Mouse (Mus musculus): ENCODE measurements around the gene Pfdn6. TPM values are rescaled to one million over a fixed set of nuclear protein-coding genes. Genes with fewer than 3 reads are reported as not detected.
A peak's percentile ranks its signal among the peaks of the same experiment; 100 is the strongest.
"Not testable (repeated sequence)": the region's sequence is repeated elsewhere in the genome, so short reads cannot be mapped to it uniquely, and the experiment has no call there.

Gene Pfdn6
- total RNA-seq, 2 experiments from 2014 or later = 65.3 to 67.0 TPM

DNA sequence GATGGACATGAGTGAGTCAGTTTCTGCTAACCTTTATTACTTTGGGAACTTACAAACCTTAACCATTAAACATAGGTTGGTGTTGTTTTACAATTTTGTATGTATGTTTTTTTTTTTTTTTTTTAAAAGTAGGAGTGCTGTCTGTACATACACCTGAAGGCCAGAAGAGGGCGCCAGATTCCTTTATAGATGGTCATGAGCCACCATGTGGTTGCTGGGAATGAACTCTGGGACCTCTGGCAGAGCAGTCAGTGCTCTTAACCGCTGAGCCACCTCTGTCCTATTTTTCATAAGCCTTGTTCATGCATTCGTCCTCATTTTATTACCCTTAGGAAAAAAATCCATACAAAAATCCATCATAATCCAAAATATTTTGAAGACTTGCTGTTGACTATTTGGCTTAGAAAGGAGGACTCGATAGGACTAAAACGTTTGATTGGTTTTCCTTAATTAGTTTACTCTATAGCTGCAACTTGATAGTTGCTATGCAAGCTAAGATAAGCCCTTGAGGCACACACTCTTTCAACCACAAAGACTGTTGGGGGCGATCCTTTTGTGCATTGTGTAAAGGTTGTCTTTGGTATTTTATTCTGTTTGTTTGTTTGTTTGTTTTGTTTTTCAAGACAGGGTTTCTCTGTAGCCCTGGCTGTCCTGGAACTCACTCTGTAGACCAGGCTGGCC lies 42.9 kb downstream of the Pfdn6 start:
- no peak for DNase-seq

DNA sequence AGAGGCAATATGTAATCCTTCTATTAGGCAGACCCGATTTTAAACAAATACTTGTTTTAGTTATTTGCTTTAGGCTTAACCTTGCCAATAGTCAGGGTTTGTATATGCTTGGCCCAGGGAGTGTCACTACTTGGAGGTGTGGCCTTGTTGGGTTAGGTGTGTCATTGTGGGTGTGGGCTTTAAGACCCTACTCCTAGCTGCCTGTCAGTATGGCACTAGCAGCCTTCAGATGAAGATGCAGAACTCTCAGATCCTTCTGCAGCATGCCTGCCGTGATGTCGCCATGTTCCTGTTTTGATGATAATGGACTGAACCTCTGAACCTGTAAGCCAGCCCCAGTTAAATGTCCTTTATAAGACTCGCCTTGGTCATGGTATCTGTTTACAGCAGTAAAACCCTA lies 47.1 kb downstream of the Pfdn6 start:
- DNase-seq = not testable (repeated sequence)

DNA sequence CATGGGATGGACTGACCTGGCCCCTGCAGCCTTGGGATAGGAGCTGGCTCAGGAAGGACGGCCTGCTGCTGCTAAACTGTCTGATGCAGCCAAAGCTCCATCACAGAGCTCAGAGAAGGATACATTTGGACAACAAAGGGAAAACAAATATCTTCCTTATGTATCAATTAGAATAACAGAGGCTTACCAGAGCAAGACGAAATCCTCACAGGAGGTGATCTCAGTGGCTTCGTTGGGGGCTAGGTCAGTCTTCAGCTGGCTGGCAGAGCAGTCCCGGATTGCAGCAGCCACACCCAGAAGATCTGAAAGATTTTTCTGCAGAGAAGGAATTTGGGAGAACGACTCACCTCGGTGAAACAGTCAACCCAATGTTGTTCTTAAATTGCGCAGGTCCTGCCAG lies 47.7 kb downstream of the Pfdn6 start:
- no peak for DNase-seq

DNA sequence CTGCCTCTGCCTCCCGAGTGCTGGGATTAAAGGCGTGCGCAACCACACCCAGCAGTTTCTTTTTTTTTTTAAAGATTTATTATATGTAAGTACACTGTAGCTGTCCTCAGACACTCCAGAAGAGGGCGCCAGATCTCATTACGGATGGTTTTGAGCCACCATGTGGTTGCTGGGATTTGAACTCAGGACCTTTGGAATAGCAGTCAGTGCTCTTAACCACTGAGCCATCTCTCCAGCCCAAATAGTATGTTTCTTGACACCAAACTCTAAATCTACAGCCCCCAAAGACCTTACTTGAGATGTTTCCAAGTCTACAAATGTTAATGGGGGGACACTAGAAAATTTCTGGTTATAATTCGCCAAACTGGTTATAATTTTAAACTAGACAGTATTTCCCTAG lies 48.3 kb downstream of the Pfdn6 start:
- DNase-seq = not testable (repeated sequence)

DNA sequence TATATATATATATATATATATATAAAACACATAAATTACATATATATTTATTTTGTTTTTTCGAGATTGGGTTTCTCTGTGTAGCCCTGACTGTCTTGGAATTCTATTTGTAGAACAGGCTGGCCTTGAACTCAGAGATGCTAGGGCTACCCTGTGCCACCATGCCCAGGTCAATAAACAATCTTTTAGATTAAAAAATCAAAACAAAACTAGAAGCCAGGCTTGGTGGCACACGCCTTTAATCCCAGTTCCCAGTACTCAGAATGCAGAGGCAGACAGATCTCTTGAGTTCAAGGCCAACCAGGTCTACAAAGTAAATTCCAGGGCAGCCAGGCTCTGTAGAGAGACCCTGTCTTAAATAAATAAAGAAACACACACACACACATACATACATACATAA lies 48.8 kb downstream of the Pfdn6 start:
- no peak for DNase-seq

DNA sequence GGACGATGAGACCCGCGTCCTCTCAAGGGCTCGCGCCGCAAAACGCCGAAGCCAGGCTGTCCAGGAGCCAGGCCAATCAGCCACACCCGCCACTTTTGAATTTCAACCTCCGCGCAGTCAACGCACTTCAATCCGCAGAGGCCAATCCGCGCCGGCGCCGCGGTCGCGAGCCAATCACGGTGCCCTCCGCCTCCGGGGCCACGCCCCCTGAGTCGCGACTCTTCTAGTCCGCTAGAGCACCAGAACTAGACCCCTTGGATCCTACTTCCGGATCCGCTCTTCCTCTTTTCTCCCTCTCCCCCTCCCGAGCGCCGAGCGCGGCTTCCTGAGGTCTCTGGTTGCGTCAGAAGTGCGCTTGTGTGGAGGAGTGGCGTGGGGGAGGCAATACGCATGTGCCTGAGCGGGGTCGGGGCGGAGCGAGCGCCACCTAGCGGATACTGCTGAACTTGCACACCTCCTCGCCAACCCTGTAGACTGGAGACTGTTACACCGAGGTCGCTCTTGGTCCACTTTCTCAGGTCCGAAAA lies 49.5 kb downstream of the Pfdn6 start, which contains the start of gene Kifc1:
Gene Kifc1 (minus strand): TSS at position 129 of the 527 bp plus-strand sequence.
- peak; percentile 98 for DNase-seq

DNA sequence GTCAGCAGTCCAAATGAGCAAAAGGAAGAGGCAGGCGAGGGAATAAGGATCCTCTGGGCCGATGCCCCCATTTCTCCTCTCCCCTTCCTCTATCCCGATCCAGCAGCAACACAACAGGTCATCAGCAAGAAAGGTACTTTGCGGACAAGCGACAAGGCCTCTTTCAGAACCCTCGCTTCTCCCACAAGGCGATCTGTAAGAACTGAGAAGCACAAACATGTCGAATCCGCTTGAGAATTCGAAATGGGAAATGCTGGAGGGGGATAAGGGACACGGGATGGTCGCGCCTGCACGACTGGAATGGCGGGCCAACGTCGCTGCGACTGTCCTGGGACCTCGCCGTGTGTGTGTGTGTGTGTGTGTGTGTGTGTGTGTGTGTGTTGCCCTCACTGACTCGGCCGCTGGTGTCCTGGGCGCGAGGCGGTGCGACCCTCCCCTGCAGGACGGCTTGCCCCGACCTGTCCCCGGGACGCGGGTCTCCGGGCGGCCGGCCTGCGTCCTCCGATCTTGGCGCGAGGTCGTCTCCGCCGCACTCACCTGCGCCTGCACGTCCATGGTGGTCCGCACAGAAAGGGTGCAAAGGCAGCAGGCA lies 50.1 kb downstream of the Pfdn6 start:
- DNase-seq = not testable (repeated sequence)

Other genes with a start within 250 kb of the Pfdn6 start
- gene March2, start 221.7 kb downstream of the Pfdn6 start, total RNA-seq (2021) = 10 to 100 TPM; 73.2 to 77.9 TPM
- 100 to 1,000 TPM; 166 to 186 TPM for gene Rab11b, start 179.8 kb downstream of the Pfdn6 start, total RNA-seq (2021)
- gene Angptl4, start 158.5 kb downstream of the Pfdn6 start, total RNA-seq (2021) = 10 to 100 TPM; 22.7 to 36.0 TPM
- 10 to 100 TPM; 27.6 to 33.3 TPM for gene Kank3, start 129.8 kb downstream of the Pfdn6 start, total RNA-seq (2021)
- gene Rps28, start 115.8 kb downstream of the Pfdn6 start, total RNA-seq (2021) = 1,000 to 10,000 TPM; 1,176 to 1,238 TPM
- gene Ndufa7, start 115.8 kb downstream of the Pfdn6 start, total RNA-seq (2021) = 100 to 1,000 TPM; 322 to 360 TPM
- gene Cd320, start 97.3 kb downstream of the Pfdn6 start, total RNA-seq (2021) = 10 to 100 TPM; 15.0 to 16.5 TPM
- gene Gm7029, start 66.5 kb downstream of the Pfdn6 start, total RNA-seq (2021) = not detected
- 10 to 100 TPM in 1 of 2 experiments, 1 to 10 TPM in 1; 8.0 to 10.6 TPM for gene Kifc1, start 49.7 kb downstream of the Pfdn6 start, total RNA-seq (2021)
- not detected for gene Platr17, start 35.2 kb downstream of the Pfdn6 start, total RNA-seq (2021)
- 10 to 100 TPM; 12.1 to 13.5 TPM for gene Daxx, start 30.9 kb downstream of the Pfdn6 start, total RNA-seq (2021)
- 10 to 100 TPM; 40.7 to 41.3 TPM for gene Tapbp, start 24.4 kb downstream of the Pfdn6 start, total RNA-seq (2021)
- 10 to 100 TPM; 18.9 to 21.9 TPM for gene Zbtb22, start 24.4 kb downstream of the Pfdn6 start, total RNA-seq (2021)
- gene Rgl2, start 10.8 kb downstream of the Pfdn6 start, total RNA-seq (2021) = 10 to 100 TPM; 29.3 to 40.2 TPM
- gene Wdr46, start 317 bp upstream of the Pfdn6 start, total RNA-seq (2021) = 10 to 100 TPM; 15.7 TPM
- gene B3galt4, start 11.1 kb upstream of the Pfdn6 start, total RNA-seq (2021) = 1 to 10 TPM; 2.3 to 2.6 TPM
- 10 to 100 TPM; 30.3 to 33.2 TPM for gene Vps52, start 15.5 kb upstream of the Pfdn6 start, total RNA-seq (2021)
- 100 to 1,000 TPM; 649 to 675 TPM for gene Rps18, start 15.7 kb upstream of the Pfdn6 start, total RNA-seq (2021)
- 10 to 100 TPM; 38.9 to 46.7 TPM for gene H2-K1, start 60.0 kb upstream of the Pfdn6 start, total RNA-seq (2021)
- 10 to 100 TPM; 13.4 to 18.0 TPM for gene Ring1, start 84.3 kb upstream of the Pfdn6 start, total RNA-seq (2021)
- 10 to 100 TPM; 50.5 to 63.2 TPM for gene H2-Ke6, start 87.7 kb upstream of the Pfdn6 start, total RNA-seq (2021)
- 10 to 100 TPM; 64.1 to 75.4 TPM for gene Slc39a7, start 91.3 kb upstream of the Pfdn6 start, total RNA-seq (2021)
- 10 to 100 TPM; 40.7 to 43.1 TPM for gene Rxrb, start 91.5 kb upstream of the Pfdn6 start, total RNA-seq (2021)
- gene Col11a2, start 99.1 kb upstream of the Pfdn6 start, total RNA-seq (2021) = 100 to 1,000 TPM in 1 of 2 experiments, 10 to 100 TPM in 1; 72.0 to 106 TPM
- gene H2-Oa, start 152.0 kb upstream of the Pfdn6 start, total RNA-seq (2021) = not detected
- 1 to 10 TPM; 4.6 to 6.1 TPM for gene H2-DMa, start 179.2 kb upstream of the Pfdn6 start, total RNA-seq (2021)
- 100 to 1,000 TPM in 1 of 2 experiments, 10 to 100 TPM in 1; 91.9 to 114 TPM for gene Brd2, start 182.3 kb upstream of the Pfdn6 start, total RNA-seq (2021)
- under 1 TPM; 0.25 to 0.61 TPM for gene H2-DMb2, start 203.0 kb upstream of the Pfdn6 start, total RNA-seq (2021)
- gene H2-DMb1, start 212.7 kb upstream of the Pfdn6 start, total RNA-seq (2021) = 1 to 10 TPM; 1.4 to 1.8 TPM
- gene Tap1, start 247.2 kb upstream of the Pfdn6 start, total RNA-seq (2021) = 1 to 10 TPM; 2.6 to 3.8 TPM
- 1 to 10 TPM; 1.6 to 1.7 TPM for gene Psmb9, start 247.4 kb upstream of the Pfdn6 start, total RNA-seq (2021)

Measured in gastrocnemius, postnatal 10 days (tissue).